Mouse (Mus musculus) stomach, embryonic 14.5 days (tissue): Measurements from ENCODE around the gene Hdac8. TPM values are rescaled to one million over a fixed set of nuclear protein-coding genes. Genes with fewer than 3 reads are reported as not detected.

ENCODE experiments used
- ATAC-seq: fragments of 200-750 bp; cut with Nextera tagmentation; 2 replicates; pipeline ENCODE4 v1.8.0; 2017; ENCODE audit warnings: low read depth, moderate TSS enrichment; ENCODE audit not compliant: insufficient number of reproducible peaks, insufficient read depth, low FRiP score
- H3K27ac ChIP-seq: fragments of 300-500 bp; sonication (generic); 2 replicates; pipeline ENCODE4 v1.5.1; 2014; ENCODE audit warnings: mild to moderate bottlenecking, low read length, moderate library complexity, mixed read lengths
- H3K27me3 ChIP-seq: fragments of 300-500 bp; sonication (generic); 2 replicates; pipeline ENCODE4 v1.6.1; 2014; ENCODE audit warnings: low read length, control low read depth, mixed read lengths; ENCODE audit not compliant: control insufficient read depth, insufficient read depth
- H3K36me3 ChIP-seq: fragments of 300-500 bp; sonication (generic); 2 replicates; pipeline ENCODE4 v1.6.1; 2014; ENCODE audit warnings: mild to moderate bottlenecking, control low read depth, low read length, moderate library complexity, mixed read lengths; ENCODE audit not compliant: control insufficient read depth, insufficient read depth
- H3K4me1 ChIP-seq: fragments of 300-500 bp; sonication (generic); 2 replicates; pipeline ENCODE4 v1.6.1; 2014; ENCODE audit warnings: low read length, control low read depth, mixed read lengths; ENCODE audit not compliant: control insufficient read depth, insufficient read depth
- H3K4me2 ChIP-seq: fragments of 300-500 bp; sonication (generic); replicated peaks from 2 replicates; pipeline ENCODE4 v1.6.1; 2014; ENCODE audit warnings: low read depth, low read length, control low read depth
- H3K4me3 ChIP-seq: fragments of 300-500 bp; sonication (generic); 2 replicates; pipeline ENCODE4 v1.5.1; 2014; ENCODE audit warnings: low read depth, low read length, control low read depth
- H3K9ac ChIP-seq: fragments of 300-500 bp; sonication (generic); replicated peaks from 2 replicates; pipeline ENCODE4 v1.6.1; 2014; ENCODE audit warnings: low read depth, mild to moderate bottlenecking, control low read depth, low read length, moderate library complexity, mixed read lengths
- H3K9me3 ChIP-seq: fragments of 300-500 bp; sonication (generic); 2 replicates; pipeline ENCODE4 v1.6.1; 2016; ENCODE audit warnings: low read depth, low read length, control low read depth; ENCODE audit not compliant: control insufficient read depth
- WGBS: fragments of 180-500 bp; shearing (Covaris S2); extraction: QIAGEN DNeasy Blood & Tissue Kit; methylation state at CpG from one replicate; pipeline ENCODE4 v1.1.7; 2014; 5-methylcytosine and 5-hydroxymethylcytosine counted together
- polyA plus RNA-seq: library from polyadenylated mRNA; unstranded; fragments of >200 nt; fragmentation: Nextera tagmentation; extraction: Ambion mirVana; gene quantifications from 2 replicates; pipeline ENCODE4 v1.2.1, GENCODE M21; 2014

Gene Hdac8
- polyA plus RNA-seq, 1 experiment from 2014 or later, result 4.8 TPM

DNA sequence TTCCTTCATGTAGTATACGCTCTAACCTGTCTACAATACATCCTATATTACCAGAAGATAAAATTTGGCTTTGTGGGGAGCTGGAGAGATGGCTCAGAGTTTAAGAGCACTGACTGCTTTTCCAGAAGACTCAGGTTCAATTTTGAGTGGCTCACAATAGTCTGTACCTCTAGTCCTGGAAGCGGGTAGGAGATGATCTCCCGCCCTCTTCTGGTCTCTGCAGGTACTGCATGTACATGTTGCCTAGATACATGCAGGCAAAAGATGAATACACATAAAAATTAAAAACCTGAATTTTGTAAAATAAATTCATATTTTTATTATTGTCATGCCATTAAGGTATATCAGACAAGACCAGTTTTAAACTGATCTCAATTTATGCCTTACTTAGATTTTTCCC lies 28.4 kb downstream of the Hdac8 start:
- H3K4me1 ChIP-seq, result no peaks in the 10 kb centered on the region
- no peak overlapping the region for H3K9ac ChIP-seq
- H3K4me3 ChIP-seq, result no peak overlapping the region
- WGBS, result 35% methylated on average over 3 of the region's 3 CpGs
- H3K36me3 ChIP-seq, result no peaks in the 10 kb centered on the region
- no peaks in the 10 kb centered on the region for H3K27me3 ChIP-seq
- H3K27ac ChIP-seq, result no peak overlapping the region
- H3K4me2 ChIP-seq, result no peak overlapping the region
- H3K9me3 ChIP-seq, result no peaks in the 10 kb centered on the region
- no peak for ATAC-seq

DNA sequence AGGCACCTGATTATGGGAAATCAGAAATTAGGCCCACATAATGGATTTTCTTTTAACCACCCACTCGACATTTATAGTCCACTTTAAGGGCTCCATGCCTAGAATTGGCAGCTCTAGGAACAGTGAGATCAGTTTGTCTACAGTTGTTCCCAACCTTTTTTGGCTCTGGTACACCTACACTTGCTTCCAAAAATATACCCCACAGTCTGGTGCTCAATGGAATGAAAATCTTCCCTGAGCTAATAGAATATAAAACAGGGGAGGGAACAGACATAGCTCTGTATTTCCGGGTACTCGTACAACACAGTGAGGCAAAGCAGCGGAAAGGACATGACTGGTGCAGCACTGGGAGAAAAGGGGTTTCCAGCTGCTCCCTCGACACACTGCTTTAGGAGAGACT lies 29.6 kb downstream of the Hdac8 start:
- no peak overlapping the region for H3K27ac ChIP-seq
- no peaks in the 10 kb centered on the region for H3K36me3 ChIP-seq
- H3K9me3 ChIP-seq, result no peaks in the 10 kb centered on the region
- no peaks in the 10 kb centered on the region for H3K27me3 ChIP-seq
- no peaks in the 10 kb centered on the region for H3K4me1 ChIP-seq
- 84% methylated on average over 5 of the region's 5 CpGs for WGBS
- H3K4me2 ChIP-seq, result no peak overlapping the region
- H3K4me3 ChIP-seq, result no peak overlapping the region
- no peak for ATAC-seq
- no peak overlapping the region for H3K9ac ChIP-seq

DNA sequence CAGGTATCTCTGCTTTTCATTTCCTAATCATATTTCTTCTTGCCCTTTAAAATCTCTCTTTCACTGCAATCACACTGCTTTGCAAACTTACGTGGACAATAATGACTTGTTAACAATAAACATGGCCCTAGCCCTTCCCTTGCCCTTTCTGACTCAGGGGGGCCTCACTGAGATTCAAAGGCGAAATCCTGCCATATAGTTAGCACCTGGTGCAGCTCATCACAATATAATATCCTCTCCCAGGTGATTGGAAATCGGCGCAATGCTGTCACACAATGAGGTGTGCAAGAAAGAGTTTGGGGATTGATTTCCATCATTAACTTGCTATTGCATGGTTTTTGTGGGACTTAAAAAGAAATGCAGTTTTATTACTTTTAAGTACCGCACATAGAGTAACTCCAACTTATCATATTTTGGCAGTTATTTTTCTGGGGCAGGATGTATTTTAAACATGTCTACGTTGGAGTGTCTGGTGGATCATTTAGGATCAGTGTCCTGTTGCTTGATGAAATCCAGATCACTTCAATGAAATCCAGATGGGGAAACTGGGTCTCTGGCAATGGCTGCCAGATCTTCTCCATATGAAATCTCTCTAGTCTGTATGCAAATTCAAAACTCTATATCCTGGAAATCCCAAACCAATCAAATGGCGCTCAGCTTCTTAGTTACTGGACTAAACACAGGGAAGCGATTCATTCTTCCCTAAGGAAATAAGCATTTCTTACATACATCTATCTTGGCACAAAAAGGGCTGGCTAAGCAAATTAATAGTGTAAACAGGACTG lies 86.6 kb downstream of the Hdac8 start:
- Histone ChIP-seq H3K9me3 (no peaks in the 10 kb centered on the region), H3K9ac (no peak overlapping the region), H3K27ac (no peak overlapping the region), H3K27me3 (no peaks in the 10 kb centered on the region), H3K4me2 (no peak overlapping the region), H3K4me1 (0 out of 2 replicates have a peak, but pooled peaks cover 3% of the 10 kb centered on the region), H3K4me3 (no peak overlapping the region), H3K36me3 (no peaks in the 10 kb centered on the region)
- ATAC-seq, result no peak
- 62% methylated on average over 8 of the region's 8 CpGs for WGBS

DNA sequence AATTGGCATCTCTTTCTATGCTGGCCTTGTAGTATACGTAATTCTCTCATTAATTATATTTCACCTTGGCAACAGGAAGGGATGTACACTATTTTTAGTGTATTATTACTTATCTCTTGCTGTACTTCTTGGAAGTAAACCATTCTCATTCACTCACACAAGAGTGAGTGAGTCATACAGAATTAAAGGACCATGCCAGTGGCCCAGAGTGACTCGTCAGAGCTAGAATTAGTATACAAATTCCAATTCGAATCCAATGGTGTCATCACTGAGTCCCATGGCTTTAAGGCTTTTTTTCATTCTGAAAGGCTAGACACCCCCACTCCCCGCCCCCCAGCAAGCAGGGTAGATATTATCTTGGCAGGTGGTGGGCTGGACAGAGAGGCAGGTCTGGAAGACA lies 88.2 kb downstream of the Hdac8 start:
- Histone ChIP-seq H3K27me3 (no peaks in the 10 kb centered on the region), H3K4me2 (no peak overlapping the region), H3K9me3 (no peaks in the 10 kb centered on the region), H3K9ac (no peak overlapping the region), H3K4me1 (0 out of 2 replicates have a peak, but pooled peaks cover 3% of the 10 kb centered on the region), H3K4me3 (no peak overlapping the region), H3K36me3 (no peaks in the 10 kb centered on the region), H3K27ac (no peak overlapping the region)
- ATAC-seq, result no peak
- WGBS, result 74% methylated on average over 4 of the region's 4 CpGs

DNA sequence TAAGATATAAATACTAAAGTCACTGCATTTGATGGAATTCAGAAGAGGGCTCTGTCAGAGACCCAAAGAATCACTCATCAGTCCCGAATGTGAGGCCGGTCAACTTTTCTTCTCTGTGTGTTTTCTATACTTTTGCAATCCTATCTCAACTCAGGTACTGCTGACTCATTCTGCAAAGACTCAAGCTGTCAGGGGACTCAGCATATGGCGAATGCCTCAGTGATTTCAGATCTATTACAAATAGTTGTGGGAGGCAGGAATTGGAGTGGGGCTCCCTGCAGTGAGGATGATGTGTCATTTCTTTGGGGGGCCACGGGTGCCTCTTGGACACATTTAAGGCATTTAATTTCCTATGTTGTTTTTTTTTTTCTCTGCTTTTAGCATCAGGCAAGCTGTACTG lies 88.8 kb downstream of the Hdac8 start:
- no peak overlapping the region for H3K4me2 ChIP-seq
- no peak overlapping the region for H3K27ac ChIP-seq
- H3K9ac ChIP-seq, result no peak overlapping the region
- H3K9me3 ChIP-seq, result no peaks in the 10 kb centered on the region
- no peaks in the 10 kb centered on the region for H3K36me3 ChIP-seq
- no peak for ATAC-seq
- H3K4me3 ChIP-seq, result no peak overlapping the region
- WGBS, result 53% methylated on average over 4 of the region's 4 CpGs
- H3K27me3 ChIP-seq, result no peaks in the 10 kb centered on the region
- 0 out of 2 replicates have a peak, but pooled peaks cover 3% of the 10 kb centered on the region for H3K4me1 ChIP-seq

DNA sequence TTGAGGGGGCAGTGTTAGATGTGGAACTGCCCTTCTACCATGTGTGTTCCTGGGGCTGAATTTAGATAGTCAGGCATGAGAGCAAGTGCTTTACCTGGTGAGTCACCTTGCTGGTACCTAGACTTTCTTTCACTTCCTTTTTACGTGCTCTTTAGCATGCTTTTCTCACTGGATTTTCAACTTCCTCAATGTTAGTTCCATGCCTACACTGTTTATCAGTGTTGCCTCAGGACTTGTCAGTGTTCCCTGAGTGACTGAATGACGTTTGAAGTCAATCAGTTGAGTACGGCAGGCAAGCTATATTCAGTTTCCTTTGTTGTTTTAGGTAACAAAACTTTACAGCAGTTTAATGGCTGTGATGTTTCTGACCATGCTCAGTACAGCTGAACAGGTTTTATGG lies 120.4 kb downstream of the Hdac8 start:
- no peak overlapping the region for H3K9ac ChIP-seq
- 85% methylated on average over 3 of the region's 3 CpGs for WGBS
- no peaks in the 10 kb centered on the region for H3K27me3 ChIP-seq
- H3K36me3 ChIP-seq, result no peaks in the 10 kb centered on the region
- no peaks in the 10 kb centered on the region for H3K9me3 ChIP-seq
- no peak overlapping the region for H3K4me3 ChIP-seq
- H3K27ac ChIP-seq, result no peak overlapping the region
- no peak overlapping the region for H3K4me2 ChIP-seq
- no peak for ATAC-seq
- no peaks in the 10 kb centered on the region for H3K4me1 ChIP-seq

DNA sequence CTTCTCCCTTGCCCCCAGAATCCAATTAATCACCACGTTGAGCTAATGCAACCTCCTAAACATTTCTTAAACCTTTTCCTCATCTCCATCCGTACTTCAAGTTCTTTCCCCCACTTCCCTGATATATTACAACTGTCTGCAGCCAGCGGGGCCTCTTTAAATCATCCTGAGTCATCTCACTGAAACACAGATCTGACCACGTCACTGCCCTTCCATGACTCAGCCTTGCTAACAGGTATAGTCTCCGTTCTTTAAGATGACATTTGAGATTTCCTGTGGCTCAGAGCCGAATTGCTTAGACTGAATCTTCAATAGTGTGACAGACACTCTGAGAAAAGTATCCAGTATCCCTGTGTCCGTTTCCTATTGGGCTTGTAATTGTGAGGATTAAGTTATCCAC lies 122.0 kb downstream of the Hdac8 start:
- no peak for ATAC-seq
- no peak overlapping the region for H3K4me2 ChIP-seq
- H3K9ac ChIP-seq, result no peak overlapping the region
- no peaks in the 10 kb centered on the region for H3K4me1 ChIP-seq
- no peaks in the 10 kb centered on the region for H3K9me3 ChIP-seq
- no peak overlapping the region for H3K4me3 ChIP-seq
- 41% methylated on average over 7 of the region's 7 CpGs for WGBS
- H3K36me3 ChIP-seq, result no peaks in the 10 kb centered on the region
- H3K27me3 ChIP-seq, result no peaks in the 10 kb centered on the region
- H3K27ac ChIP-seq, result no peak overlapping the region

DNA sequence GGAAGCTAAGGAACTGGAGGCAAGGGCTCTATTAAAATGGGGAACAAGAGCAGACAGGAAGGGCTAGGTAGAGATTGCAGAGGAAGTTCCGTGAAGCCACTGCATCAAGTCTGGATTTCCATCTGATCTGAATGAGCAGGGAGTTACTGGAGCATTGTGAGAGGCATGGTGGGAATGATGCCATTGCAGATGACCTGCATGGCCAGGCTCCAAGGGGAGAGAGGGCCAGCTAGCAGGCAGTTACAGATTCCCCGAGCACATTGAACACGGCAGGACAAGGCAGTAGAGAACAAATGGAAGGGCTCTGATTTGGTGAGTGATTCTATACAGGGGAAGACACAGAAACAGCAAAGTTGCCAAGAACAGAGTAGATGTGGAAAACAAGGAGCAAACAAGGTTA lies 138.6 kb downstream of the Hdac8 start:
- Histone ChIP-seq H3K9me3 (no peaks in the 10 kb centered on the region), H3K9ac (no peak overlapping the region), H3K4me2 (no peak overlapping the region), H3K4me3 (no peak overlapping the region), H3K36me3 (no peaks in the 10 kb centered on the region), H3K27ac (no peak overlapping the region), H3K4me1 (no peaks in the 10 kb centered on the region), H3K27me3 (no peaks in the 10 kb centered on the region)
- WGBS, result 86% methylated on average over 3 of the region's 3 CpGs
- ATAC-seq, result no peak

DNA sequence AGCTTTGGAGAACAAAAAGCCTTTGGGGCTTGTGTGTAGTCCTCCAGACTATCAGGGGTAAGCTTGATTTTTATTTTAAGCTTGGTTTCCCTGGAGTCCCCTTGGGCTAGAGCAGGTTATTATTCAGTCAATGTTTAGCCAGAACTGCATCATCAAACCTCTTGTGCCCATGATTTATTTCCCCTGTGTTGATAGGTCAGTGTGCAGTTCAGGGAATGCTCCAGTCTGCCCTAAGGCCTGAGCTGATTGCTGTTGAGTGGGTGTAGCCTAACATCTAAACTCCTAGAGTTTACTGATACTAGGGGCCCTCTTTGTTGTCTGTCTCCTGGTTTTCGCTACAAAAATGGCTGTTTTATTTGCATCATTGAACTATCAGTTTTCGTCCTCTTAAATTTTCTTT lies 142.9 kb downstream of the Hdac8 start:
- H3K36me3 ChIP-seq, result no peaks in the 10 kb centered on the region
- H3K4me2 ChIP-seq, result no peak overlapping the region
- no peaks in the 10 kb centered on the region for H3K27me3 ChIP-seq
- no peak overlapping the region for H3K9ac ChIP-seq
- ATAC-seq, result no peak
- no peaks in the 10 kb centered on the region for H3K4me1 ChIP-seq
- no peak overlapping the region for H3K27ac ChIP-seq
- no peak overlapping the region for H3K4me3 ChIP-seq
- H3K9me3 ChIP-seq, result no peaks in the 10 kb centered on the region
- WGBS, result 72% methylated on average over 2 of the region's 2 CpGs
